Mouse (Mus musculus) ES-E14 (cell line): Measurements from ENCODE around the gene Chrne.

Source experiments
- CHD2 ChIP-seq: IDR thresholded peaks from 2 replicates; pipeline ENCODE4 v1.6.1; 2014; ENCODE audit warnings: mild to moderate bottlenecking, low read depth, low read length, inconsistent platforms
- HCFC1 ChIP-seq: IDR thresholded peaks from 2 replicates; pipeline ENCODE4 v1.6.1; 2012; ENCODE audit warnings: low read length, inconsistent platforms, borderline replicate concordance; ENCODE audit not compliant: insufficient read depth
- MAFK ChIP-seq: IDR thresholded peaks from 2 replicates; pipeline ENCODE4 v1.6.1; 2014; ENCODE audit warnings: mild to moderate bottlenecking, low read depth, low read length, inconsistent platforms; ENCODE audit not compliant: insufficient read depth
- ZC3H11A ChIP-seq: IDR thresholded peaks from 2 replicates; pipeline ENCODE4 v1.6.1; 2012; ENCODE audit warnings: low read depth, mild to moderate bottlenecking, inconsistent platforms, low read length, borderline replicate concordance
- ZNF384 ChIP-seq: IDR thresholded peaks from 2 replicates; pipeline ENCODE4 v1.6.1; 2012; ENCODE audit warnings: low read depth, low read length, inconsistent platforms

DNA sequence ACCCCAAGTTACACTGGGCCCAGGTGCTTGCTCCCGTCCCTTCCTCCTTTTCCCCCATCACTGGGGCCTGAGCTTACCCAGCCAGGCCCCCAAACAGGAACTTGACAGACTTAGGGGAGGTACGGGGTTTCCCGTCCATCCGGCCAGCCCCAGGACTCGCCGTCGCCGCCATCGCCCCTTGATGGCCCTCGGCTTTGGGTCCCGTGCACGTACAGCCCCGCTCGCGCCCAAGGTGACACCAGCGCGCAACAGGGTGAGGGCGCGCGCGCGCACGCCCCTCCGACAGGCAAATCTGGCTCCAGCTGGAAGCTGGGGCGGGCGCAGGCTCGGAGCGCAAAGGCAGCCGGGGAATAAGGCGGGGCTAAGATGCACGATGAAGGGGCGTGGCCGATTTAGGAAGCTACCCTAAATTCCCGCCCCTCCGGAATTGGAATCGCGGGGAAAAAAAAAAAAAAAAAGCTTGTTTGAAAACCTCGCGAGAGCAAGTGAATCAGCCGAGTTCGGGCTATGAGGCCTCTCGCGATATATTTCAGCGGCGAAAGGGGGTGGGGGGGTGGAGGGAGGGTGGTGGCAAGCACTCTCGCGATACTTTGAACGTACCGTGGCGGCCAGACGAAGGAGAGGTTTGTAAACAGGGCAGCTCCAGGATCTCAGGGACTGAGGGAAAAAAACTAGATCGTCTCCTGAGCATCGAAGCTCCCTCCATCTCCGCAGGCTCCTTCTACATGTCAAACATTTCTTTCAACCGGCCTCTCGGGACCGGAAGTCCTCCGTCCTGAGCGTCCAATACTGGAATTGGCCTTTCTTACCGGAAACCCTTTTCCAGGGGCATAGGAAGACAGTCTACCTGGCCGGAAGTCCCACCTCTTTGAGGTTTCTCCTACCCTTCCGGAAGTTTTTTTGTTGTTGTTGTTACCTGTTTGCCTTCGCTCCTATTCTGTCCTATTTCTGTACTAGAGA is 28.0 kb upstream of the Chrne start, which contains the start of the genes Rnf167 and Slc25a11:
- peak; percentile 99 for TF ChIP-seq ZNF384
- TF ChIP-seq HCFC1: peak; percentile 59; the same call in 1 of the 2 replicates
- no peak for TF ChIP-seq MAFK
- peak; percentile 98 for TF ChIP-seq CHD2
- no peak for TF ChIP-seq ZC3H11A
